Mouse (Mus musculus) gastrocnemius, adult 2 months (tissue): ENCODE results near the gene Tmbim1. TPM values are rescaled to one million over a fixed set of nuclear protein-coding genes. Genes with fewer than 3 reads are reported as not detected.
"Not testable (repeated sequence)": the region's sequence is repeated elsewhere in the genome, so short reads cannot be mapped to it uniquely, and the experiment has no call there.

Source experiments
- DNase-seq: peaks from one replicate; pipeline ENCODE4 v3.0.0; 2022
- H3K27ac ChIP-seq: fragments of 200-600 bp; 2 replicates; pipeline ENCODE4 v1.8.1; 2022; ENCODE audit warnings: mild to moderate bottlenecking
- H3K4me3 ChIP-seq: fragments of 200-600 bp; 2 replicates; pipeline ENCODE4 v1.8.1; 2022; ENCODE audit warnings: mild to moderate bottlenecking, moderate library complexity
- CTCF ChIP-seq: fragments of 200-600 bp; IDR thresholded peaks from 2 replicates; pipeline ENCODE4 v1.8.1; 2022; ENCODE audit warnings: antibody characterized with exemption, mild to moderate bottlenecking, moderate library complexity
- intact Hi-C: fragments of 180-260 bp; cut with DNase I; formaldehyde crosslinking; loops from one replicate; pipeline ENCODE4 v1.15.1; 2025
- total RNA-seq, 2 experiments: library from RNA; stranded (reverse); gene quantifications; 2 replicates each; pipeline ENCODE4 v1.2.3; 2021

Tmbim1 gene
- total RNA-seq, 2 experiments from 2014 or later, result 35.2 to 35.4 TPM

- no peak for DNase-seq
- intact Hi-C loops, result no loop called here
- TF ChIP-seq CTCF, result no peak
- peak overlapping the region; percentile 89 for H3K27ac ChIP-seq
- H3K4me3 ChIP-seq, result no peak overlapping the region
Observed at GRCm38 (mm10) chr1:74337241-74337771, 31.9 kb upstream of the Tmbim1 start.

- peak; percentile 62 for DNase-seq
- H3K27ac ChIP-seq, result peak overlapping the region; percentile 89
- TF ChIP-seq CTCF, result no peak
Observed at GRCm38 (mm10) chr1:74335436-74336170, 30.2 kb upstream of the Tmbim1 start.

GRCm38 (mm10) chr1:74335033-74335432 is 29.6 kb upstream of the Tmbim1 start:
- Histone ChIP-seq H3K4me3 (peak overlapping the region; percentile 84), H3K27ac (peak overlapping the region; percentile 89)
- DNase-seq, result no peak

More at GRCm38 (mm10) chr1:74335436-74336170, 30.2 kb upstream of the Tmbim1 start:
- peak overlapping the region; percentile 84 for H3K4me3 ChIP-seq
- intact Hi-C loops, result no loop called here

GRCm38 (mm10) chr1:74334607-74335006 is 29.2 kb upstream of the Tmbim1 start:
- DNase-seq, result no peak
- intact Hi-C loops, result no loop called here
- Histone ChIP-seq H3K4me3 (peak overlapping the region; percentile 84), H3K27ac (peak overlapping the region; percentile 89)
- TF ChIP-seq CTCF, result no peak

More at GRCm38 (mm10) chr1:74335033-74335432, 29.6 kb upstream of the Tmbim1 start:
- intact Hi-C loops, result no loop called here
- no peak for TF ChIP-seq CTCF

GRCm38 (mm10) chr1:74332930-74333329 is 27.5 kb upstream of the Tmbim1 start:
- H3K27ac ChIP-seq, result peak overlapping the region; percentile 89
- TF ChIP-seq CTCF, result no peak

GRCm38 (mm10) chr1:74332241-74332763 is 26.9 kb upstream of the Tmbim1 start:
- peak; percentile 54 for TF ChIP-seq CTCF
- peak overlapping the region; percentile 84 for H3K4me3 ChIP-seq
- DNase-seq, result peak; percentile 97
- peak overlapping the region; percentile 89 for H3K27ac ChIP-seq
- intact Hi-C loops, result no loop called here

More at GRCm38 (mm10) chr1:74332930-74333329, 27.5 kb upstream of the Tmbim1 start:
- H3K4me3 ChIP-seq, result peak overlapping the region; percentile 84
- DNase-seq, result peak; percentile 41
- intact Hi-C loops, result no loop called here

GRCm38 (mm10) chr1:74331046-74331681 is 25.7 kb upstream of the Tmbim1 start:
- Histone ChIP-seq H3K27ac (peak overlapping the region; percentile 89), H3K4me3 (no peak overlapping the region)
- DNase-seq, result no peak
- TF ChIP-seq CTCF, result no peak
- intact Hi-C loops, result no loop called here

- intact Hi-C loops, result no loop called here
- no peak overlapping the region for H3K27ac ChIP-seq
- no peak overlapping the region for H3K4me3 ChIP-seq
- no peak for TF ChIP-seq CTCF
- no peak for DNase-seq
Observed at GRCm38 (mm10) chr1:74329899-74330431, 24.5 kb upstream of the Tmbim1 start.

- H3K27ac ChIP-seq, DNase-seq, intact Hi-C loops, H3K4me3 ChIP-seq: not testable (repeated sequence)
- TF ChIP-seq CTCF, result peak; percentile 29; the same call in 1 of the 2 replicates
Observed at GRCm38 (mm10) chr1:74326916-74327315, 21.5 kb upstream of the Tmbim1 start.

- DNase-seq, result no peak
- TF ChIP-seq CTCF, result no peak
- intact Hi-C loops, result no loop called here
- Histone ChIP-seq H3K27ac (no peak overlapping the region), H3K4me3 (no peak overlapping the region)
Observed at GRCm38 (mm10) chr1:74321396-74321795, 16.0 kb upstream of the Tmbim1 start.

- intact Hi-C loops, result no loop called here
- no peak for TF ChIP-seq CTCF
- Histone ChIP-seq H3K27ac (no peak overlapping the region), H3K4me3 (no peak overlapping the region)
- DNase-seq, result no peak
Observed at GRCm38 (mm10) chr1:74318711-74319110, 13.3 kb upstream of the Tmbim1 start.

- TF ChIP-seq CTCF, result no peak
- Histone ChIP-seq H3K4me3 (no peak overlapping the region), H3K27ac (no peak overlapping the region)
- intact Hi-C loops, result no loop called here
- no peak for DNase-seq
Observed at GRCm38 (mm10) chr1:74316114-74316827, 10.8 kb upstream of the Tmbim1 start.
